Mouse (Mus musculus): ENCODE data around the gene Bsx.

DNA sequence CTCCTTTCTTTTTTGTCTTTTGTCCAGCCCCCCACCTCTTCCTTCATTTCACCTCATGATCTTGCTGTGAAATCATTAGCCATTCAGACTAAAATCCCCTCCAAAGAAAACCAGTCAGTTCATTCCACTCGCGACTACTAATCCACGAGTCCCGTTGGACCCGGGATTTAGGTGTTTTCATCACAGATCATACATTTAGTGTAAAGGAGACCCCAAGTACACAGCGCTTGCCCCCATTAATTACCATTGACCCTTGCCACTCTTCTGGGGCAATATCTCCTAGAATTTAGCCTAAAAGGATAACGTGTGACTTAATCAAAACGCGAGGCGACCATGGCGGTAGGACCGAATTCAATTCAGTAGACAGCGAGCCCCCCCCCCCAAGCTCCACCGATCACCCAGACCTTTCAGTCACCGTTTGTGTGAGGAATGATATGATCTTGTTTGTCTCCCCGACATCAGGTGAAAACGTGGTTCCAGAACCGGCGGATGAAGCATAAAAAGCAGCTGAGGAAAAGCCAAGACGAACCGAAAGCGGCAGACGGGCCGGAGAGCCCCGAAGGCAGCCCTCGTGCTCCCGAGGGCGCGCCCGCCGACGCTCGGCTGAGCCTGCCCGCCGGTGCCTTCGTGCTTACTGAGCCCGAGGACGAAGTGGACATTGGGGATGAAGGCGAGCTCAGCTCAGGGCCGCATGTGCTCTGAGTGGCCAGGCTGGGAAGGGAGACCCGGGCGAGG, 3.4 kb downstream of the Bsx start:
- TF ChIP-seq CTCF (IDR thresholded peaks at IDR 0.05; ENCODE audit: borderline replicate concordance, insufficient read depth, low read depth, low read length) (no peak), POLR2A (IDR thresholded peaks at IDR 0.05; ENCODE audit: borderline replicate concordance, insufficient read depth, low read length) (no peak)
